Mouse (Mus musculus): ENCODE measurements around the gene Rbsn.
A peak's percentile ranks its signal among the peaks of the same experiment; 100 is the strongest.

Gene Rbsn

GRCm38 (mm10) chr6:92214773-92215449 is at the start of gene Rbsn:
Gene Rbsn, minus strand, starts transcription at chr6:92214925.
- DNase-seq (ENCODE audit: low spot score) = peak; percentile 88

- DNase-seq (ENCODE audit: low spot score) = no peak
Measured at GRCm38 (mm10) chr6:92261162-92261843, 46.6 kb upstream of the Rbsn start.

GRCm38 (mm10) chr6:92255346-92255745 is 40.6 kb upstream of the Rbsn start:
- DNase-seq (ENCODE audit: low spot score) = no peak

GRCm38 (mm10) chr6:92253253-92253870 is 38.6 kb upstream of the Rbsn start:
- DNase-seq (ENCODE audit: low spot score) = no peak

GRCm38 (mm10) chr6:92247215-92247919 is 32.6 kb upstream of the Rbsn start:
- DNase-seq (ENCODE audit: low spot score) = no peak

GRCm38 (mm10) chr6:92246335-92246734 is 31.6 kb upstream of the Rbsn start:
- DNase-seq (ENCODE audit: low spot score) = no peak

GRCm38 (mm10) chr6:92244591-92244990 is 29.9 kb upstream of the Rbsn start, which contains the start of gene Trh:
Gene Trh, minus strand, starts transcription at chr6:92244650.
- no peak for DNase-seq (ENCODE audit: low spot score)

- peak; percentile 76 for DNase-seq (ENCODE audit: low spot score)
Measured at GRCm38 (mm10) chr6:92241178-92241906, 26.6 kb upstream of the Rbsn start.

GRCm38 (mm10) chr6:92235036-92235435 is 20.3 kb upstream of the Rbsn start:
- DNase-seq (ENCODE audit: low spot score) = no peak

- DNase-seq (ENCODE audit: low spot score) = no peak
Measured at GRCm38 (mm10) chr6:92231762-92232161, 17.0 kb upstream of the Rbsn start.

- DNase-seq (ENCODE audit: low spot score) = no peak
Measured at GRCm38 (mm10) chr6:92231356-92231755, 16.6 kb upstream of the Rbsn start.

GRCm38 (mm10) chr6:92229586-92229985 is 14.9 kb upstream of the Rbsn start:
- DNase-seq (ENCODE audit: low spot score) = no peak

- DNase-seq (ENCODE audit: low spot score) = no peak
Measured at GRCm38 (mm10) chr6:92229103-92229502, 14.4 kb upstream of the Rbsn start.

- DNase-seq (ENCODE audit: low spot score) = no peak
Measured at GRCm38 (mm10) chr6:92224981-92225380, 10.3 kb upstream of the Rbsn start.

- DNase-seq (ENCODE audit: low spot score) = no peak
Measured at GRCm38 (mm10) chr6:92222021-92222420, 7.3 kb upstream of the Rbsn start.

- no peak for DNase-seq (ENCODE audit: low spot score)
Measured at GRCm38 (mm10) chr6:92221604-92222003, 6.9 kb upstream of the Rbsn start.

GRCm38 (mm10) chr6:92219445-92219844 is 4.7 kb upstream of the Rbsn start:
- peak; percentile 26 for DNase-seq (ENCODE audit: low spot score)

- DNase-seq (ENCODE audit: low spot score) = peak; percentile 29
Measured at GRCm38 (mm10) chr6:92214055-92214772, 511 bp downstream of the Rbsn start.

GRCm38 (mm10) chr6:92199414-92199813 is 15.3 kb downstream of the Rbsn start:
- DNase-seq (ENCODE audit: low spot score) = no peak

- peak; percentile 29 for DNase-seq (ENCODE audit: low spot score)
Measured at GRCm38 (mm10) chr6:92184178-92184577, 30.5 kb downstream of the Rbsn start.

- DNase-seq (ENCODE audit: low spot score) = peak; percentile 64
Measured at GRCm38 (mm10) chr6:92183621-92184131, 31.0 kb downstream of the Rbsn start, which contains the start of gene Mrps25. Gene Mrps25, minus strand, starts transcription at chr6:92184033.

All from c-Kit-positive CD71-positive TER-119-positive erythroid progenitor cells, embryonic 14.5 days (primary cell).